Mouse (Mus musculus) MEL (cell line): ENCODE measurements around the gene 6430548M08Rik. TPM values are rescaled to one million over a fixed set of nuclear protein-coding genes. Genes with fewer than 3 reads are reported as not detected.

ENCODE experiments used
- DNase-seq: peaks from one replicate; pipeline ENCODE4 v3.0.0; 2011; ENCODE audit warnings: low read depth, low spot score
- H3K27ac ChIP-seq: 2 replicates; pipeline ENCODE4 v1.5.1; 2012; ENCODE audit warnings: low read depth, mild to moderate bottlenecking, control low read depth, low read length, moderate library complexity; ENCODE audit not compliant: control insufficient read depth
- H3K27me3 ChIP-seq, 2 experiments: fragments of 150-350 bp in 1 of 2; sonication (generic) in 1 of 2; 2 replicates each; pipeline ENCODE4 v1.6.1; 2012; ENCODE audit warnings: low read length in 2 of 2, mild to moderate bottlenecking in 2 of 2, improper control_type of control experiment in 1 of 2, moderate library complexity in 1 of 2; ENCODE audit not compliant: insufficient read depth in 2 of 2, control insufficient read depth in 1 of 2
- H3K36me3 ChIP-seq, 2 experiments: 2 replicates each; pipeline ENCODE4 v1.6.1; 2012 to 2014; ENCODE audit warnings: low read length in 2 of 2, improper control_type of control experiment in 1 of 2, inconsistent platforms in 1 of 2, mild to moderate bottlenecking in 1 of 2; ENCODE audit not compliant: insufficient read depth in 2 of 2, control insufficient read depth in 1 of 2
- H3K4me1 ChIP-seq, 2 experiments: fragments of 150-350 bp in 1 of 2; sonication (generic) in 1 of 2; 2 replicates each; pipeline ENCODE4 v1.6.1; 2012; ENCODE audit warnings: low read length in 2 of 2, improper control_type of control experiment in 1 of 2, mild to moderate bottlenecking in 1 of 2; ENCODE audit not compliant: insufficient read depth in 2 of 2, control insufficient read depth in 1 of 2
- H3K4me3 ChIP-seq, 2 experiments: fragments of 150-350 bp in 1 of 2; sonication (generic) in 1 of 2; 2 replicates each; pipeline ENCODE4 v1.5.1; 2012; ENCODE audit warnings: low read depth in 2 of 2, low read length in 2 of 2, mild to moderate bottlenecking in 2 of 2, moderate library complexity in 2 of 2, control low read depth in 1 of 2, improper control_type of control experiment in 1 of 2; ENCODE audit not compliant: control insufficient read depth in 1 of 2, insufficient read depth in 1 of 2
- H3K79me2 ChIP-seq: 2 replicates; pipeline ENCODE4 v1.6.1; 2012; ENCODE audit warnings: mild to moderate bottlenecking, low read length, moderate library complexity; ENCODE audit not compliant: control insufficient read depth, poor library complexity, insufficient read depth
- H3K9ac ChIP-seq: 2 replicates; pipeline ENCODE4 v1.6.1; 2012; ENCODE audit warnings: low read depth, mild to moderate bottlenecking, control low read depth, low read length, moderate library complexity; ENCODE audit not compliant: control insufficient read depth, poor library complexity, severe bottlenecking
- H3K9me3 ChIP-seq: fragments of 150-350 bp; sonication (generic); replicated peaks from 2 replicates; pipeline ENCODE4 v1.6.1; 2012; ENCODE audit warnings: mild to moderate bottlenecking, low read length, improper control_type of control experiment, moderate library complexity; ENCODE audit not compliant: insufficient read depth
- CHD1 ChIP-seq: IDR thresholded peaks from 2 replicates; pipeline ENCODE4 v1.6.1; 2012; ENCODE audit warnings: low read depth, mild to moderate bottlenecking, inconsistent platforms, low read length, improper control_type of control experiment
- E2F4 ChIP-seq: IDR thresholded peaks from 2 replicates; pipeline ENCODE4 v1.6.1; 2011; ENCODE audit warnings: low read depth, low read length, improper control_type of control experiment, borderline replicate concordance
- EP300 ChIP-seq, 2 experiments: IDR thresholded peaks; 2 replicates each; pipeline ENCODE4 v1.6.1; 2011; ENCODE audit warnings: improper control_type of control experiment in 2 of 2, low read length in 2 of 2, low read depth in 1 of 2, mild to moderate bottlenecking in 1 of 2
- ETS1 ChIP-seq: IDR thresholded peaks from 2 replicates; pipeline ENCODE4 v1.6.1; 2012; ENCODE audit warnings: low read depth, mild to moderate bottlenecking, inconsistent platforms, low read length, improper control_type of control experiment, moderate library complexity
- GABPA ChIP-seq: IDR thresholded peaks from 2 replicates; pipeline ENCODE4 v1.6.1; 2012; ENCODE audit warnings: low read depth, mild to moderate bottlenecking, inconsistent platforms, low read length, improper control_type of control experiment, moderate library complexity
- HCFC1 ChIP-seq: IDR thresholded peaks from 2 replicates; pipeline ENCODE4 v1.6.1; 2012; ENCODE audit warnings: low read depth, mild to moderate bottlenecking, inconsistent platforms, low read length, improper control_type of control experiment, moderate library complexity
- JUND ChIP-seq: IDR thresholded peaks from 2 replicates; pipeline ENCODE4 v1.6.1; 2011; ENCODE audit warnings: low read depth, mild to moderate bottlenecking, improper control_type of control experiment, low read length
- KAT2A ChIP-seq: conservative IDR thresholded peaks from 2 replicates; pipeline ENCODE4 v1.6.1; 2012; ENCODE audit warnings: low read depth, low read length, improper control_type of control experiment, inconsistent platforms
- MAFK ChIP-seq: IDR thresholded peaks from 2 replicates; pipeline ENCODE4 v1.6.1; 2011; ENCODE audit warnings: low read depth, mild to moderate bottlenecking, low read length, improper control_type of control experiment, borderline replicate concordance
- MAX ChIP-seq: IDR thresholded peaks from 2 replicates; pipeline ENCODE4 v1.6.1; 2011; ENCODE audit warnings: low read length, improper control_type of control experiment
- MAZ ChIP-seq: IDR thresholded peaks from 2 replicates; pipeline ENCODE4 v1.6.1; 2012; ENCODE audit warnings: low read depth, mild to moderate bottlenecking, inconsistent platforms, low read length, improper control_type of control experiment
- MEF2A ChIP-seq: IDR thresholded peaks from 2 replicates; pipeline ENCODE4 v1.6.1; 2014; ENCODE audit warnings: low read depth, mild to moderate bottlenecking, inconsistent platforms, low read length, improper control_type of control experiment; ENCODE audit not compliant: poor library complexity, insufficient replicate concordance, severe bottlenecking; ENCODE audit errors: extremely low read depth
- MYB ChIP-seq: IDR thresholded peaks from 2 replicates; pipeline ENCODE4 v1.6.1; 2011; ENCODE audit warnings: mild to moderate bottlenecking, low read depth, low read length, improper control_type of control experiment
- POLR2A ChIP-seq, 2 experiments: IDR thresholded peaks; 2 replicates each; pipeline ENCODE4 v1.6.1; 2011 to 2012; ENCODE audit warnings: low read length in 2 of 2, mild to moderate bottlenecking in 2 of 2, control low read depth in 1 of 2, improper control_type of control experiment in 1 of 2, low read depth in 1 of 2, moderate library complexity in 1 of 2; ENCODE audit not compliant: control insufficient read depth in 1 of 2, insufficient read depth in 1 of 2, poor library complexity in 1 of 2
- POLR2AphosphoS2 ChIP-seq: IDR thresholded peaks from 2 replicates; pipeline ENCODE4 v1.6.1; 2011; ENCODE audit warnings: low read length, improper control_type of control experiment
- POLR2AphosphoS5 ChIP-seq: IDR thresholded peaks from 2 replicates; pipeline ENCODE4 v1.6.1; 2012; ENCODE audit warnings: low read depth, borderline replicate concordance, mild to moderate bottlenecking, inconsistent platforms, low read length, moderate library complexity, mixed read lengths
- RAD21 ChIP-seq: IDR thresholded peaks from 2 replicates; pipeline ENCODE4 v1.6.1; 2011; ENCODE audit warnings: mild to moderate bottlenecking, low read depth, low read length, improper control_type of control experiment
- RCOR1 ChIP-seq: IDR thresholded peaks from 2 replicates; pipeline ENCODE4 v1.6.1; 2012; ENCODE audit warnings: low read depth, mild to moderate bottlenecking, inconsistent platforms, low read length, improper control_type of control experiment
- SIN3A ChIP-seq: IDR thresholded peaks from 2 replicates; pipeline ENCODE4 v1.6.1; 2012; ENCODE audit warnings: low read length, improper control_type of control experiment, inconsistent platforms
- SMC3 ChIP-seq: IDR thresholded peaks from 2 replicates; pipeline ENCODE4 v1.6.1; 2011; ENCODE audit warnings: low read depth, low read length, improper control_type of control experiment
- USF1 ChIP-seq: IDR thresholded peaks from 2 replicates; pipeline ENCODE4 v1.6.1; 2014; ENCODE audit warnings: low read depth, mild to moderate bottlenecking, inconsistent platforms, low read length, improper control_type of control experiment, moderate library complexity
- USF2 ChIP-seq, 2 experiments: IDR thresholded peaks; 2 replicates each; pipeline ENCODE4 v1.6.1; 2011 to 2012; ENCODE audit warnings: improper control_type of control experiment in 2 of 2, low read length in 2 of 2, borderline replicate concordance in 1 of 2, inconsistent platforms in 1 of 2, low read depth in 1 of 2, mild to moderate bottlenecking in 1 of 2; ENCODE audit not compliant: insufficient read depth in 1 of 2
- ZMIZ1 ChIP-seq: IDR thresholded peaks from 2 replicates; pipeline ENCODE4 v1.6.1; 2012; ENCODE audit warnings: low read depth, mild to moderate bottlenecking, inconsistent platforms, low read length, improper control_type of control experiment, moderate library complexity
- polyA plus RNA-seq, 2 experiments: library from polyadenylated mRNA; stranded (reverse) in 1 of 2; unstranded in 1 of 2; fragments of >175 nt in 1 of 2; fragments of >200 nt in 1 of 2; gene quantifications; 2 replicates each; pipeline versions ENCODE4 v1.2.1 to v1.2.4; 2012; ENCODE audit warnings: low replicate concordance in 2 of 2, low read depth in 1 of 2; ENCODE audit not compliant: insufficient read length in 2 of 2, insufficient read depth in 1 of 2, missing spikeins in 1 of 2
- total RNA-seq: library from RNA; depleted of rRNA; stranded (reverse); fragments of 300-350 nt; gene quantifications from 2 replicates; pipeline ENCODE4 v1.2.3, GENCODE M21; 2012

6430548M08Rik gene
- total and polyA plus RNA-seq, 3 experiments = 0.96 to 1.9 TPM; not detected in 1

GRCm38 (mm10) chr8:120118847-120119246 is 4.9 kb downstream of the 6430548M08Rik start:
- no peak for DNase-seq
- Histone ChIP-seq H3K36me3 (no peaks in the 10 kb centered on the region), H3K9ac (no peak overlapping the region), H3K27me3 (0 out of 4 replicates have a peak, but pooled peaks cover 0 to 2% of the 10 kb centered on the region in 2 experiments), H3K4me1 (peaks cover 0 to 6% of the 10 kb centered on the region in 2 experiments; a peak in 2 of 4 replicates), H3K27ac (no peak overlapping the region), H3K79me2 (no peaks in the 10 kb centered on the region), H3K9me3 (no peaks in the 10 kb centered on the region), H3K4me3 (no peak overlapping the region)
- TF ChIP-seq GABPA (no peak), POLR2AphosphoS5 (no peak)

- TF ChIP-seq POLR2A (IDR thresholded peaks at IDR 0.05; ENCODE audit: control insufficient read depth in 1 of 2, insufficient read depth in 1 of 2, low read depth in 1 of 2, low read length in 2 of 2, poor library complexity in 1 of 2) = no peak
- TF ChIP-seq USF2 (IDR thresholded peaks at IDR 0.05; ENCODE audit: borderline replicate concordance in 1 of 2, insufficient read depth in 1 of 2, low read depth in 1 of 2, low read length in 2 of 2) = no peak
- no peak for TF ChIP-seq MAX
- no peak for TF ChIP-seq SIN3A
- TF ChIP-seq EP300 (IDR thresholded peaks at IDR 0.05; ENCODE audit: low read depth in 1 of 2, low read length in 2 of 2) = no peak
- no peak for TF ChIP-seq MYB
- no peak for TF ChIP-seq MEF2A
- TF ChIP-seq POLR2AphosphoS5 = no peak
- no peak for TF ChIP-seq CHD1
- TF ChIP-seq KAT2A = no peak
- no peak for TF ChIP-seq SMC3
- DNase-seq = no peak
- H3K79me2 ChIP-seq = no peaks in the 10 kb centered on the region
- H3K9ac ChIP-seq = no peak overlapping the region
- no peaks in the 10 kb centered on the region for H3K9me3 ChIP-seq
- 0 out of 4 replicates have a peak, but pooled peaks cover 0 to 2% of the 10 kb centered on the region in 2 experiments for H3K27me3 ChIP-seq
- peaks cover 0 to 5% of the 10 kb centered on the region in 2 experiments; a peak in 2 of 4 replicates for H3K4me1 ChIP-seq
- no peaks in the 10 kb centered on the region for H3K36me3 ChIP-seq
- H3K27ac ChIP-seq = no peak overlapping the region
- H3K4me3 ChIP-seq = no peak overlapping the region
These were observed 5.5 kb downstream of the 6430548M08Rik start for GRCm38 (mm10) chr8:120119429-120119828.

DNA sequence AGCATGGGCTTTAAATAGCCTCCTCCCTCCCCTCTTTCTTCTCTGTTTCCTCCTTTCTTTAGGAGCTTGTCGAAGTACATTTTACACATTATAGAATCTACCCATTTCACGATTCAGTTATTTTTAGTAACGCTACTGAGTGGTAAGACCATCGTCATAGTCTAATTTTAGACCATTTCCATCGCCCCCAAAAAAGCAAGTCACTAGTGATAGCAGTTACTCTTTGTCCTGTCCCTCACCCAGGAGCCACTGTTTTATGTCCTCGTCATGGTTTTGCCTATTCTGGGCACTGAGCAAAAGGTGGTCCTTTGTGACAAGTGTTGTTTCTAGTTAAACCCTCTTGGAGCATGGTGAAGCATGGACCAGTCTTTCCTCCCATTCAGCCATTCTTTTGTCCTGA is 6.0 kb downstream of the 6430548M08Rik start:
- H3K36me3 ChIP-seq = no peaks in the 10 kb centered on the region
- no peaks in the 10 kb centered on the region for H3K79me2 ChIP-seq
- H3K9ac ChIP-seq = no peak overlapping the region
- no peak for TF ChIP-seq POLR2AphosphoS2
- no peak for TF ChIP-seq RCOR1
- no peak for TF ChIP-seq HCFC1
- no peak for TF ChIP-seq MAFK
- TF ChIP-seq SMC3 = no peak
- no peak for TF ChIP-seq GABPA
- TF ChIP-seq ETS1 = no peak
- no peak for TF ChIP-seq MAZ
- no peak for TF ChIP-seq ZMIZ1
- TF ChIP-seq RAD21 = no peak
- no peak for TF ChIP-seq E2F4
- no peak for TF ChIP-seq JUND
- TF ChIP-seq USF1 = no peak
- H3K27me3 ChIP-seq = 0 out of 4 replicates have a peak, but pooled peaks cover 0 to 2% of the 10 kb centered on the region in 2 experiments
- no peak overlapping the region for H3K4me3 ChIP-seq
- no peaks in the 10 kb centered on the region for H3K9me3 ChIP-seq
- no peaks in the 10 kb centered on the region for H3K4me1 ChIP-seq
- no peak for DNase-seq
- H3K27ac ChIP-seq = no peak overlapping the region
